In the genomic region with DNA sequence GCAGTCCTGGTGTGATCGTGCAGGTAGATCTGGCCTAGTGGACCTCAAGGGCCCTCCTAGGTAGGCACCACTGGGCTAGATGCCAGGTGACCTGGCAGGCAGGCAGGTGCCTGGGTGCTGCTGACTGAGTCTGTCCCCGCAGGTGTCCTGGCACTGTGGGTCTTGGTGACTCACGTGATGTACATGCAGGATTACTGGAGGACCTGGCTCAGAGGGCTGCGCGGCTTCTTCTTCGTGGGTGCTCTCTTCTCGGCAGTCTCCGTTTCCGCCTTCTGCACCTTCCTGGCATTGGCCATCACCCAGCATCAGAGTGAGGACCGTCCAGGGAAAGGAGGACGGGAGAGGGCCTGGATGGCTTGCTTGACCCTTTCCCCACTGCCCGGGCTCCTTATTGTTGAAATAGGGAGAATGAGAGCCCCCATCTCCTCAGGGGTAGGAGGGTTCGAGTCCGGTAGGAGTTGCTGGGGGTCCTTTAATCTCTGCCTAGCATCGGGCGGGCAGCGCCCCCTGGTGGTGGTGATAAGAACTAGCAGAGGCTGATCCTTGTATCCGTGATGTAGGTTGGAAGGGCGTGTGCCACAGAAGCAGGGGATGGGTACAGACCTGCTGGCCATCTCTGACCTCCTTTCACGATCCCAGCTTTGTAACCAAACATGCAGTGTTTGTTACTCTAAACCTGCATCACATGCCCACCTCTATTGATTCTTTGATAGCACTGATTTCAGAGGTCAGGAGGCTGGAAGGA, we compare ENCODE assay signal across 10 mouse cellular contexts. TPM values are rescaled to one million over a fixed set of nuclear protein-coding genes. Genes with fewer than 3 reads are reported as not detected.
DNase-seq lines count a peak whose midpoint lies in the region; ATAC-seq and TF ChIP-seq lines count a peak whose summit lies in the region.
"Had no signal": no experiment of that assay in that cellular context is flagged by ENCODE, and none has a peak within 500 bp of the region (broad histone marks: within the 10 kb centered on the region; RNA-seq: fewer than 3 reads in every experiment).

No protein-coding gene starts in this region.

- H3K27me3 ChIP-seq in forebrain, embryonic 11.5 days (ENCODE audit: control insufficient read depth, insufficient read depth, low read length): no peaks in the 10 kb centered on the region
- H3K27me3 ChIP-seq in forebrain, embryonic 15.5 days: no peaks in the 10 kb centered on the region
- no peaks in the 10 kb centered on the region for H3K27me3 ChIP-seq in neural tube, embryonic 11.5 days (ENCODE audit: control insufficient read depth, insufficient read depth, low read length)
- no peaks in the 10 kb centered on the region for H3K27me3 ChIP-seq in neural tube, embryonic 15.5 days (replicated peaks)
- H3K27me3 ChIP-seq in hindbrain, embryonic 15.5 days: no peaks in the 10 kb centered on the region
- H3K27me3 ChIP-seq in lung, postnatal 0 days (replicated peaks; ENCODE audit: insufficient read depth, low read length): no peaks in the 10 kb centered on the region
- H3K27me3 ChIP-seq: neural tube, embryonic 12.5 days; Patski had no signal

- 57% methylated on average over 20 of the region's 20 CpGs for WGBS in forebrain, embryonic 11.5 days
- 54% methylated on average over 20 of the region's 20 CpGs for WGBS in forebrain, embryonic 15.5 days
- WGBS in neural tube, embryonic 11.5 days: 60% methylated on average over 20 of the region's 20 CpGs
- WGBS in neural tube, embryonic 15.5 days: 57% methylated on average over 20 of the region's 20 CpGs
- WGBS in hindbrain, embryonic 15.5 days: 58% methylated on average over 20 of the region's 20 CpGs
- 49% methylated on average over 19 of the region's 20 CpGs for WGBS in lung, postnatal 0 days

- peaks cover under 1% of the 10 kb centered on the region; the same call in 1 of the 2 replicates for H3K4me1 ChIP-seq in forebrain, embryonic 11.5 days (replicated peaks; ENCODE audit: control insufficient read depth, insufficient read depth, low read length)
- H3K4me1 ChIP-seq in forebrain, embryonic 15.5 days: peaks cover 16% of the 10 kb centered on the region
- 0 out of 2 replicates have a peak, but pooled peaks cover under 1% of the 10 kb centered on the region for H3K4me1 ChIP-seq in neural tube, embryonic 11.5 days (ENCODE audit: control insufficient read depth, insufficient read depth, low read length)
- peaks cover 44% of the 10 kb centered on the region for H3K4me1 ChIP-seq in neural tube, embryonic 15.5 days
- peaks cover 41% of the 10 kb centered on the region for H3K4me1 ChIP-seq in hindbrain, embryonic 15.5 days (replicated peaks)
- H3K4me1 ChIP-seq in lung, postnatal 0 days (ENCODE audit: insufficient read depth, low read depth, low read length): peaks cover 20% of the 10 kb centered on the region

- TF ChIP-seq CTCF in lung, postnatal 0 days (IDR thresholded peaks at IDR 0.05): peak; percentile 87

- H3K4me2 ChIP-seq in forebrain, embryonic 11.5 days (ENCODE audit: low read depth, low read length, severe bottlenecking): no peak overlapping the region
- no peak overlapping the region for H3K4me2 ChIP-seq in forebrain, embryonic 15.5 days (replicated peaks)
- no peak overlapping the region for H3K4me2 ChIP-seq in neural tube, embryonic 11.5 days (ENCODE audit: low read depth)
- H3K4me2 ChIP-seq in neural tube, embryonic 15.5 days: no peak overlapping the region
- no peak overlapping the region for H3K4me2 ChIP-seq in hindbrain, embryonic 15.5 days
- no peak overlapping the region for H3K4me2 ChIP-seq in lung, postnatal 0 days (replicated peaks; ENCODE audit: low read depth, low read length)
- H3K4me2 ChIP-seq: neural tube, embryonic 12.5 days had no signal

- no peak overlapping the region for H3K27ac ChIP-seq in forebrain, embryonic 11.5 days (ENCODE audit: low read depth, low read length)
- no peak overlapping the region for H3K27ac ChIP-seq in forebrain, embryonic 15.5 days (replicated peaks)
- H3K27ac ChIP-seq in neural tube, embryonic 11.5 days (ENCODE audit: low read depth, low read length): no peak overlapping the region
- H3K27ac ChIP-seq in neural tube, embryonic 15.5 days (replicated peaks): no peak overlapping the region
- 0 out of 2 replicates have a peak overlapping the region, but pooled peaks have one; percentile 15 for H3K27ac ChIP-seq in hindbrain, embryonic 15.5 days (replicated peaks)
- H3K27ac ChIP-seq in lung, postnatal 0 days (ENCODE audit: low read length): no peak overlapping the region; the same call in 1 of the 2 replicates
- H3K27ac ChIP-seq: neural tube, embryonic 12.5 days had no signal

- no peaks in the 10 kb centered on the region; the same call in 1 of the 2 replicates for H3K36me3 ChIP-seq in forebrain, embryonic 11.5 days (ENCODE audit: control insufficient read depth, insufficient read depth, low read length)
- peaks cover 30% of the 10 kb centered on the region for H3K36me3 ChIP-seq in forebrain, embryonic 15.5 days
- peaks cover 2% of the 10 kb centered on the region; the same call in 1 of the 2 replicates for H3K36me3 ChIP-seq in neural tube, embryonic 11.5 days (ENCODE audit: control insufficient read depth, insufficient read depth, low read length)
- H3K36me3 ChIP-seq in neural tube, embryonic 15.5 days: peaks cover 40% of the 10 kb centered on the region
- H3K36me3 ChIP-seq in hindbrain, embryonic 15.5 days: peaks cover 7% of the 10 kb centered on the region
- peaks cover 25% of the 10 kb centered on the region for H3K36me3 ChIP-seq in lung, postnatal 0 days (ENCODE audit: insufficient read depth, low read length)

- peak; percentile 7; the same call in 1 of the 2 replicates for TF ChIP-seq EP300 in lung, postnatal 0 days (IDR thresholded peaks at IDR 0.05)

- ATAC-seq in forebrain, embryonic 11.5 days (replicated peaks; ENCODE audit: low FRiP score): peak; percentile 31; the same call in 1 of the 2 replicates
- ATAC-seq in forebrain, embryonic 15.5 days (replicated peaks): no peak
- 0 out of 2 replicates have a peak, but pooled peaks have one; percentile 29 for ATAC-seq in neural tube, embryonic 11.5 days (ENCODE audit: insufficient read depth, low FRiP score, low TSS enrichment)
- ATAC-seq in neural tube, embryonic 15.5 days (ENCODE audit: low FRiP score): no peak
- ATAC-seq in hindbrain, embryonic 15.5 days (ENCODE audit: low FRiP score, low read depth): no peak
- ATAC-seq in lung, postnatal 0 days: peak; percentile 57
- ATAC-seq: Patski had no signal

- DNase-seq in forebrain, embryonic 11.5 days (ENCODE audit: low spot score): peak; percentile 81
- peak; percentile 69 for DNase-seq in neural tube, embryonic 11.5 days (ENCODE audit: low spot score)
- peak; percentile 76 for DNase-seq in cerebellum, adult 11 months
- DNase-seq in lung, postnatal 0 days (ENCODE audit: low spot score): peak; percentile 79
- peak; percentile 80 for DNase-seq in thymus, postnatal 0 days (ENCODE audit: low spot score)

- H3K9ac ChIP-seq in forebrain, embryonic 11.5 days (ENCODE audit: low read length): no peak overlapping the region
- no peak overlapping the region for H3K9ac ChIP-seq in forebrain, embryonic 15.5 days (replicated peaks)
- no peak overlapping the region for H3K9ac ChIP-seq in neural tube, embryonic 11.5 days (ENCODE audit: low read length)
- no peak overlapping the region for H3K9ac ChIP-seq in neural tube, embryonic 15.5 days (replicated peaks)
- no peak overlapping the region for H3K9ac ChIP-seq in hindbrain, embryonic 15.5 days
- H3K9ac ChIP-seq in lung, postnatal 0 days (replicated peaks; ENCODE audit: low read depth): no peak overlapping the region
- H3K9ac ChIP-seq: neural tube, embryonic 12.5 days had no signal

- no peak overlapping the region for H3K4me3 ChIP-seq in forebrain, embryonic 11.5 days (ENCODE audit: low read depth, low read length)
- H3K4me3 ChIP-seq in forebrain, embryonic 15.5 days: no peak overlapping the region
- H3K4me3 ChIP-seq in neural tube, embryonic 11.5 days (ENCODE audit: low read depth, low read length): no peak overlapping the region
- no peak overlapping the region for H3K4me3 ChIP-seq in neural tube, embryonic 15.5 days (replicated peaks)
- H3K4me3 ChIP-seq in hindbrain, embryonic 15.5 days: no peak overlapping the region
- no peak overlapping the region for H3K4me3 ChIP-seq in lung, postnatal 0 days (ENCODE audit: low read depth, low read length)
- H3K4me3 ChIP-seq: neural tube, embryonic 12.5 days had no signal

- H3K9me3 ChIP-seq in forebrain, embryonic 11.5 days (ENCODE audit: control insufficient read depth, low read length): no peaks in the 10 kb centered on the region
- no peaks in the 10 kb centered on the region for H3K9me3 ChIP-seq in forebrain, embryonic 15.5 days
- H3K9me3 ChIP-seq in neural tube, embryonic 11.5 days (ENCODE audit: control insufficient read depth, low read length): no peaks in the 10 kb centered on the region
- H3K9me3 ChIP-seq in neural tube, embryonic 15.5 days (replicated peaks): no peaks in the 10 kb centered on the region
- no peaks in the 10 kb centered on the region for H3K9me3 ChIP-seq in hindbrain, embryonic 15.5 days
- H3K9me3 ChIP-seq in lung, postnatal 0 days (ENCODE audit: low read length): no peaks in the 10 kb centered on the region
- H3K9me3 ChIP-seq: neural tube, embryonic 12.5 days had no signal

RNA-seq across cellular contexts. Expression of a gene that starts 11.6 kb away (rescaled TPM):
- polyA plus RNA-seq in forebrain, embryonic 11.5 days (2014; fragmentation: Nextera tagmentation; extraction: Ambion mirVana): 32.1 and 32.9 TPM in 2 replicates
- polyA plus RNA-seq in forebrain, embryonic 15.5 days (2015; fragmentation: Nextera tagmentation; extraction: Ambion mirVana): 64.9 and 66.6 TPM in 2 replicates
- 29.2 and 29.3 TPM in 2 replicates for polyA plus RNA-seq in neural tube, embryonic 11.5 days (2014; fragmentation: Nextera tagmentation; extraction: Ambion mirVana)
- 99.0 and 101 TPM in 2 replicates for polyA plus RNA-seq in neural tube, embryonic 15.5 days (2015; fragmentation: Nextera tagmentation; extraction: Ambion mirVana)
- polyA plus RNA-seq in hindbrain, embryonic 15.5 days (2015; fragmentation: Nextera tagmentation; extraction: Ambion mirVana): 93.1 and 97.5 TPM in 2 replicates
- polyA plus RNA-seq in lung, postnatal 0 days (2015; fragmentation: Nextera tagmentation; extraction: Ambion mirVana): 69.5 and 75.7 TPM in 2 replicates
- polyA plus RNA-seq in thymus, postnatal 0 days (2015; fragmentation: Nextera tagmentation; extraction: Ambion mirVana): 44.5 and 48.3 TPM in 2 replicates

RNA-seq across cellular contexts. Expression of a gene that starts 22.2 kb away (rescaled TPM):
- 4.8 and 5.5 TPM in 2 replicates for polyA plus RNA-seq in forebrain, embryonic 11.5 days (2014; fragmentation: Nextera tagmentation; extraction: Ambion mirVana)
- 8.6 and 9.0 TPM in 2 replicates for polyA plus RNA-seq in forebrain, embryonic 15.5 days (2015; fragmentation: Nextera tagmentation; extraction: Ambion mirVana)
- 3.5 and 6.0 TPM in 2 replicates for polyA plus RNA-seq in neural tube, embryonic 11.5 days (2014; fragmentation: Nextera tagmentation; extraction: Ambion mirVana)
- polyA plus RNA-seq in neural tube, embryonic 15.5 days (2015; fragmentation: Nextera tagmentation; extraction: Ambion mirVana): 12.5 and 19.5 TPM in 2 replicates
- polyA plus RNA-seq in hindbrain, embryonic 15.5 days (2015; fragmentation: Nextera tagmentation; extraction: Ambion mirVana): 15.3 and 15.5 TPM in 2 replicates
- polyA plus RNA-seq in lung, postnatal 0 days (2015; fragmentation: Nextera tagmentation; extraction: Ambion mirVana): 18.7 and 25.5 TPM in 2 replicates
- 61.7 and 72.6 TPM in 2 replicates for polyA plus RNA-seq in thymus, postnatal 0 days (2015; fragmentation: Nextera tagmentation; extraction: Ambion mirVana)

RNA-seq across cellular contexts. Expression of a gene that starts 54.4 kb away (rescaled TPM):
- polyA plus RNA-seq in forebrain, embryonic 11.5 days (2014; fragmentation: Nextera tagmentation; extraction: Ambion mirVana): 23.9 and 26.4 TPM in 2 replicates
- polyA plus RNA-seq in forebrain, embryonic 15.5 days (2015; fragmentation: Nextera tagmentation; extraction: Ambion mirVana): 25.9 and 26.6 TPM in 2 replicates
- polyA plus RNA-seq in neural tube, embryonic 11.5 days (2014; fragmentation: Nextera tagmentation; extraction: Ambion mirVana): 21.0 and 23.2 TPM in 2 replicates
- polyA plus RNA-seq in neural tube, embryonic 15.5 days (2015; fragmentation: Nextera tagmentation; extraction: Ambion mirVana): 26.5 and 32.1 TPM in 2 replicates
- polyA plus RNA-seq in hindbrain, embryonic 15.5 days (2015; fragmentation: Nextera tagmentation; extraction: Ambion mirVana): 25.5 and 28.1 TPM in 2 replicates
- 43.2 and 52.1 TPM in 2 replicates for polyA plus RNA-seq in lung, postnatal 0 days (2015; fragmentation: Nextera tagmentation; extraction: Ambion mirVana)
- 111 and 122 TPM in 2 replicates for polyA plus RNA-seq in thymus, postnatal 0 days (2015; fragmentation: Nextera tagmentation; extraction: Ambion mirVana)

RNA-seq across cellular contexts. Expression of a gene that starts 58.8 kb away (rescaled TPM):
- polyA plus RNA-seq in forebrain, embryonic 11.5 days (2014; fragmentation: Nextera tagmentation; extraction: Ambion mirVana): 0.33 TPM in 1 of 2 replicates, not detected in the other
- polyA plus RNA-seq in forebrain, embryonic 15.5 days (2015; fragmentation: Nextera tagmentation; extraction: Ambion mirVana): 0.22 TPM in 1 of 2 replicates, not detected in the other
- 0.20 and 0.32 TPM in 2 replicates for polyA plus RNA-seq in neural tube, embryonic 11.5 days (2014; fragmentation: Nextera tagmentation; extraction: Ambion mirVana)
- polyA plus RNA-seq in neural tube, embryonic 15.5 days (2015; fragmentation: Nextera tagmentation; extraction: Ambion mirVana): 0.15 and 3.5 TPM in 2 replicates
- 0.30 and 0.38 TPM in 2 replicates for polyA plus RNA-seq in hindbrain, embryonic 15.5 days (2015; fragmentation: Nextera tagmentation; extraction: Ambion mirVana)
- polyA plus RNA-seq in lung, postnatal 0 days (2015; fragmentation: Nextera tagmentation; extraction: Ambion mirVana): 2.1 and 2.9 TPM in 2 replicates
- polyA plus RNA-seq in thymus, postnatal 0 days (2015; fragmentation: Nextera tagmentation; extraction: Ambion mirVana): 159 and 186 TPM in 2 replicates

Comparison
In these comparisons a context has a peak if more than half of its experiments do, and no peak if none do; other contexts are left out.
1. ATAC-seq: peak in forebrain, embryonic 11.5 days (single experiment), neural tube, embryonic 11.5 days (single experiment) and lung, postnatal 0 days (single experiment); none in forebrain, embryonic 15.5 days (single experiment), neural tube, embryonic 15.5 days (single experiment) and hindbrain, embryonic 15.5 days (single experiment).
2. Peak in every context shown above with its lines, with median percentiles within 50 percentile points of each other: DNase-seq.